ENCODE assay signal across 31 mouse cellular contexts in the genomic region with DNA sequence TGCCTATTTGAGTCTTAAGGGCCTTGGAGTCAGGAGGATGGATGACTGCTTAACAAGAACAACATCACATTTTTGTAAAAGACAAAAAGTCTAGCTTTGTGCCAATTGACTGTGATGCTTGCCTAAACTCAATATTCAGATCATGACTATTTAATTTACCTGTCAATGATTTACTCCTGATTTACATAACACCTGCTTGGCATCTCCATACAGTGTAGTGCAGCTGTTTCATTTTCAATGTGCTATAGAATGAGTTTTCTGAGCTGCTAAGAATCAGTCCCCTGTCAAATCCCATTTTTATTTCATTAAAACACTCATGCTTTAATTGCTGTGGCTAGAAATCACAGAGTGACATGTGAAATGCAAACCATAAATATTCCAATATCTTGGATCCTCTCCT.
"Had no signal": no experiment of that assay in that cellular context is flagged by ENCODE, and none has a peak within 500 bp of the region (broad histone marks: within the 10 kb centered on the region; RNA-seq: fewer than 3 reads in every experiment).

No protein-coding gene starts in this region.

- H3K36me3 ChIP-seq: limb, embryonic 10.5 days; limb, embryonic 12.5 days; limb, embryonic 13.5 days; limb, embryonic 15.5 days; liver, embryonic 12.5 days; liver, embryonic 13.5 days; liver, embryonic 15.5 days; lung, embryonic 15.5 days; midbrain, embryonic 10.5 days; midbrain, embryonic 12.5 days; midbrain, embryonic 13.5 days; midbrain, embryonic 15.5 days had no signal

- H3K4me3 ChIP-seq: left cerebral cortex, adult 2 months; limb, embryonic 10.5 days; limb, embryonic 12.5 days; limb, embryonic 13.5 days; limb, embryonic 15.5 days; liver, embryonic 12.5 days; liver, embryonic 13.5 days; liver, embryonic 15.5 days; lung, embryonic 15.5 days; megakaryocyte, embryonic 14.5 days; midbrain, embryonic 10.5 days; midbrain, embryonic 12.5 days; midbrain, embryonic 13.5 days; midbrain, embryonic 15.5 days; myocyte had no signal

- H3K9ac ChIP-seq: limb, embryonic 12.5 days; limb, embryonic 13.5 days; limb, embryonic 15.5 days; liver, embryonic 12.5 days; liver, embryonic 13.5 days; liver, embryonic 14.5 days; liver, embryonic 15.5 days; liver, postnatal 0 days; lung, embryonic 14.5 days; lung, embryonic 15.5 days; midbrain, embryonic 12.5 days; midbrain, embryonic 13.5 days; midbrain, embryonic 15.5 days had no signal

- DNase-seq: left cerebral cortex, postnatal 4 days; liver; liver, embryonic 13.5 days; liver, postnatal 0 days; lung, adult 18-20 months; lung, adult 2 months; lung, embryonic 14.5 days; lung, postnatal 10 days; lung, postnatal 14 days; lung, postnatal 4 days; midbrain, embryonic 14.5 days had no signal

- H3K9me3 ChIP-seq: limb, embryonic 10.5 days; limb, embryonic 12.5 days; limb, embryonic 13.5 days; limb, embryonic 15.5 days; liver, embryonic 13.5 days; liver, embryonic 15.5 days; lung, embryonic 15.5 days; midbrain, embryonic 12.5 days; midbrain, embryonic 15.5 days had no signal

- ATAC-seq: liver, embryonic 12.5 days; liver, postnatal 0 days; lung, postnatal 0 days; midbrain, embryonic 13.5 days; midbrain, embryonic 15.5 days; midbrain, embryonic 16.5 days had no signal

- H3K27me3 ChIP-seq: limb, embryonic 12.5 days; limb, embryonic 13.5 days; limb, embryonic 15.5 days; liver, embryonic 12.5 days; liver, embryonic 13.5 days; liver, embryonic 15.5 days; lung, embryonic 15.5 days; megakaryocyte, embryonic 14.5 days; midbrain, embryonic 12.5 days; midbrain, embryonic 13.5 days; midbrain, embryonic 15.5 days had no signal

- H3K4me2 ChIP-seq: limb, embryonic 12.5 days; limb, embryonic 13.5 days; limb, embryonic 15.5 days; liver, embryonic 11.5 days; liver, embryonic 12.5 days; liver, embryonic 13.5 days; liver, embryonic 15.5 days; lung, embryonic 14.5 days; lung, embryonic 15.5 days; midbrain, embryonic 11.5 days; midbrain, embryonic 12.5 days; midbrain, embryonic 13.5 days; midbrain, embryonic 15.5 days had no signal

- H3K27ac ChIP-seq: left cerebral cortex, adult 2 months; limb, embryonic 10.5 days; limb, embryonic 12.5 days; limb, embryonic 13.5 days; limb, embryonic 15.5 days; liver, embryonic 12.5 days; liver, embryonic 13.5 days; liver, embryonic 14.5 days; liver, embryonic 15.5 days; lung, embryonic 15.5 days; macrophage; midbrain, embryonic 10.5 days; midbrain, embryonic 12.5 days; midbrain, embryonic 13.5 days; midbrain, embryonic 15.5 days had no signal

- H3K4me1 ChIP-seq: limb, embryonic 10.5 days; limb, embryonic 12.5 days; limb, embryonic 13.5 days; limb, embryonic 15.5 days; liver, embryonic 12.5 days; liver, embryonic 13.5 days; liver, embryonic 15.5 days; lung, embryonic 15.5 days; megakaryocyte, embryonic 14.5 days; midbrain, embryonic 10.5 days; midbrain, embryonic 12.5 days; midbrain, embryonic 13.5 days; midbrain, embryonic 15.5 days had no signal
